Mouse (Mus musculus) frontal cortex, adult (tissue): ENCODE results near the gene Slc12a3.

Source experiments
- ATAC-seq: cut with Nextera tagmentation; 2 replicates; pipeline ENCODE4 v1.9.2; 2017; ENCODE audit warnings: mild to moderate bottlenecking, moderate library complexity, mixed read lengths; ENCODE audit not compliant: low TSS enrichment

Slc12a3 gene

DNA sequence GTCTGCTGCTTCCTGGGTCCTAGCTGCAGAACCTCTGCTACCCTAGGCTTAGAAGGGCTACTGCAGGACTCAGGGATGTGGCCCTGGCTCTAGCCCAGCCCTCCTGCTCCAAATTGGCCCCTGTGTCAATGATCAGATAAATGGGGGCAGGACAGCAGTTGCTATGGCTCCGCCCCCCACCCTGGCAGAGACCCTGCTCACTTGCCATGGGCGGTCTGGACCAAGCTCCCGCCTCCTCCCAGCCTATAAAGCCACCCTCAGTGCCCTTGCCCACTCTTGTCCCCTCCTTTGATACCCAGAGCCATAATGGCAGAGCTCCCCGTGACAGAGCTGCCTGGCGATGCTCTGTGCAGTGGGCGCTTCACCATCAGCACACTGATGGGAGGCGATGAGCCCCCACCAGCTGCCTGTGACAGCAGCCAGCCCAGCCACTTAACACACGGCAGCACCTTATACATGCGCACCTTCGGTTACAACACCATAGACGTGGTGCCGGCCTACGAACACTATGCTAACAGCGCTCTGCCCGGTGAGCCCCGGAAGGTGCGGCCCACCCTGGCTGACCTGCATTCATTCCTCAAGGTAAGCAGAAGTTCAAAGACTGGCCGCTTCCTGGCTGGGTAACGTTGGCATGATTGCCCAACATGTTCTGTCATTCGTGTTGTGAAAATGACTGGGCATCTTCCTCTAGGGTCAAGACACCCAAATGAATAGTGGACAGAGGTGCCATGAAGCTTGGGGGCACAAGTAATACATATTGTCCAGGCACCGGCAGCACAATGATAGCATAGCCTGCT lies at the start of gene Slc12a3:
Slc12a3 (plus strand) TSS at position 270 of the 797 bp plus-strand sequence.
- no peak for ATAC-seq

DNA sequence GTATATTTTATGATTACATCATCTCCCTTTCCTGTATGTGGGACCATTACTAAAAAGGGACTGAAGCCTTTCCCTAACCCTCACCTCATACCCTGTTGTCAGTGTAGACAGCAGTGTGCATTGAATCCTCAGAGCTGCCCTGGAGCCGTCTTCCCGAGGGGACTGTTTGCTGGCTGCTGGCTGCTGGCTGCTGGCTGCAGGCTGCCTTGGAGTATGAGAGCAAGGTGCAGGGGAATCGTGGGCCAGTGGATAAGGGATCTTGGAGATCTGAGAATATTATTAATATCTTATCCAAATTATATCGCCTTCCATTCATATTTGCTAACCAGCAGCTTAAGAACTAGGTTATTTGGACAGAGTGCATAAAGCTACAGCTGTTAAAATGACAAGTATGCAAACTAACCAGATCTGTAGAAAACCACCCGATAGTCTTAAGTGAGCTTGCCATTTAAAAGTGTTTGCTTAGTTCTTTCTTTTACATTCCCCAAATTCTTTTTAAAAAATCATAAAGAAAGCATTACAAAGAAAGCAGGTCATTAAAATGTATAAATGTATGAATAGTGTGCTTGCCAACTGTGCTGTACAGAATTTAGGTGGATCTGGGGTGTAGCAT lies 48.9 kb upstream of the Slc12a3 start:
- ATAC-seq: no peak

DNA sequence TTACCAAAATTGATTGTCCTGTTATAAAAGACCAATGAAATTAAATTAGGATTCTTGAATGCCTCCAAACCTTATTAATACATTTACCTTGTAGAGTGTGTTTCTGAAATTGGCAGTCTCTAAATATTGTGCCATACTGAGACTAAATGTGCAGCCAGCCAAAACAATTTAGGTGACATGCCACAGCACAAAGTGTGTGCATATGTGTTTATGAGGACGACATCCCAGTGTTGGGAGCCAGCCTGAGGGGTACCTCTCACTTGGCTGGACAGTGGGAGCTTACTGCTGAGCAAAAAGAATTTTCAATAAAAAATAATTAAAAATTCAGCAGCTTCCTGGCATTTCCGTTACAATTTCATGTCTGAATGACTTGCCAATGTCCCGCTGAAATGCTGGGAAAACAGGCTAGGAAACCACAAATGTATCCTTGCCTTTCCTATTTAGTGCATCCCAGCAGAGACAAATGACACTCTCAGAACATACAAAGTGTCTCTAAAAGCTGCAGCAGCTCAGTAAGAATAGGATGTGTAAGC lies 46.5 kb upstream of the Slc12a3 start:
- no peak for ATAC-seq

DNA sequence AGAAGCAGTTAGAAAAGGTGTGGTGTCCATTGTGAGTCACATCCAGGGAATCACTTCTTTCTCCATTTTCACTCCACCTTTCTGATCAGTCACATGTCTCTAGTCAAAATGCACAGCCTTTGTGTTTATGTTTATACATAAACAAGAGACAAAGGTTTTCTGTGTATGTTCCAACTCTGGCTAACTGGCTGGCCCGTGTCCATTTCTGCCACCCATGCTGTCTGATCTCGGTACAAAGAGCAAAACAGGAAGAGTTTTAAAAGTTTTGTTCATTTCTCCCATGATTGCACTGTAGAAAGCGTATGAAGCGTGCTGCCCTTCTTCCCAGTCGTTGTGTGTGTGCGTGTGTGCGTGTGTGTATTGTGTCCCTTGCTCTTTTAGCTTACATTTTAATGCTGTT lies 44.8 kb upstream of the Slc12a3 start:
- ATAC-seq: no peak

DNA sequence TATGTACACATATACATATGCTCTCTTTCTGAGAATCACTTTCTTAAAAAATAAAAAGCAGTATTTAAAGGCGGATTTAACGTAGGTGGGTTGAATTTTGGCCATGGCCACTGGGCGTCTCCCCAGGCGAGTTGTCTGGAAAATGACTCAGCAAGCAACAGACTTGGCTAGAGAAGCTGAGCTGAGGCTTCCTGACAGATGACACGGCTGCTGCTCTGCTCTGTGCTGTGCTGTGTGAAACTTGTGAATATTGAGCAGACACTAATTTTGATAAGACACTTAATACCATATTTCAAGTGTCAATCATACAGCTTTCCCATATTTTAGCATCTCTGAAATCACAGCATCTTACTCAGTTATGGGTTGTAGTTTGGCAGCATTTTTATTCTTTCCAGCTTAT lies 38.4 kb upstream of the Slc12a3 start:
- ATAC-seq: peak; percentile 76

DNA sequence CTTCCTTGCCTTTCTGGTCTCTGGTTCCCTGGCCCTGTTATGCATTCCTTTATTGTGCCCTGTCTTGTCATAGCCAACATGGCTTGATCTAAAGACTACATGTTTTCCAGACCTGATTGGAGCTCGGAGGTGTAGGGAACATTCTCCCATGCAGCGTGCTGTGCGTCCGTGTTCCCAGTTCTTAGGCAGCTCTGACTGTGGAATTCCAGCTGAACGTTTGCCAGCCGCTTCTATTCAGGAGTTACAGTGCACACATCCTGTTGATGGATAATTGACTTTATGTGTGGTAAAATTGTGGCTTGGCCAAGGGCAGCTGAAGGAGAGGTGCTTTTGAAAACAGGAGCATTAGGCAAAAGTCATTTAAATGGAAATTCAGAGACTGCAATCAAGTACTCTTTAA lies 36.9 kb upstream of the Slc12a3 start:
- 0 out of 2 replicates have a peak, but pooled peaks have one; percentile 8 for ATAC-seq

DNA sequence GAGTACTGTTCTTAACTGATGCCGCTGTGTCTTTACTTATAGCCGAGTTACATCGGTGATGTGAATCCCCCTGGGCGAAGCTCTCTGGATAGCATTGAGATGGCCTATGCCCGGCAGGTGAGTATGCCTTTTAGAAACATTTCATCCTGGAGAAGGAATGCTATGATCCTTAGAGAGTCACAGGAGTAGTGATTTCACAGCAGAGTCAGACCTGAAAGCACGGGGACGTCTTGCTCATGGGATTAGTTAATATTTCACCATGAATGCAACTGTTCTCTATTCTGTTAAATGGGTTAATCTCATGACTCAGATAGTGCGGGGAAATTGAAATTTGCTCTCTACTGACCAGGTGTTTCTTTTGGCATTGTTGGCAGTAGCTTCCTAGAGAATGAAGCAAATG lies 36.4 kb upstream of the Slc12a3 start:
- ATAC-seq: no peak

DNA sequence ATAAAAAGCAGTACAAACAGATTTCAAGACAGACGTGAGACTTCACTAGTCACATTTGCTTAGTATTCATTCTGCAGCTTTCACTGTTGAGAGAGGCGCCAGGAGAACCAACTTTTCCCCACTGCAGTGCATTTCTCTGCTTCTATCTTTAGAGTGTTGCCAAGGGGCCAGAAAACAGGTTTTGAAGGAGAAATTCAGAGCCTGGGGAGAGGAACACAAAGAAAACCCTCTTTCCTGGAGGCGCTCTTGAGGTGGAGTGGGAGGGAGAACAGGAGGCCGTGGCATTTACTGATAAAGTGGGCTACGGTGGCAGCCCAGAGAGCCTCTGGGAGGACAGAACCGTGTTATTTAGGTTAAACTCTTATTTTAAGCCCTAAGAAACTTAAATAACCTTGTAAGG lies 33.3 kb upstream of the Slc12a3 start:
- peak; percentile 60 for ATAC-seq

DNA sequence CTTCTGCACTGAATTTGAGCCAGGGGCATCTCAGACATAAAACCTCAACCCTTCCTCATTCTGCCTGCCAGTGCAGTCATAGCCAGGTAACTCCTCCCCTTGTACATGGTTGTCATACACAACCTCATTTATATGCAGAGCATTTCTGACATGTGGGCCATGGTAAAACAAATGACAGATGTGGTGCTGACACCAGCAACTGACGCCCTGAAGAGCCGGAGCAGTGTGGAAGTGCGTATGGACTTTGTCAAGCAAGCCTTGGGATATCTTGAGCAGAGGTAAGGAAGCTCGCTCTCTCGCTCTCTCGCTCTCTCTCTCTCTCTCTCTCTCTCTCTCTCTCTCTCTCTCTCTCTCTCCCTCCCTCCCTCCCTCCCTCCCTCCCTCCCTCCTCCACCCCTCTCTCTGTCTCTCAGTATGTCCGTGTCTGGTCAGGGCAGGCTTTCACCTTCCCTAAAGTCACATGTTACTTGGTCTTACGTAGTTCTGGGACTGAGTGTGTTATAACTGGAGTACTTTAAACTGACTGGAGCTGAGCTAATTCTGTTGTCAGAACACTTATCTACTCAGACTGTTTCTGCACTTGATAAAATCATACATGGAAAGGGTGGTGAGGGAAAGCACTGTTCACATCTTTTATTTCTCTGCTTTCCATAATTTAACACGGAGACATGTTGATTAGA lies 32.5 kb upstream of the Slc12a3 start:
- no peak for ATAC-seq

DNA sequence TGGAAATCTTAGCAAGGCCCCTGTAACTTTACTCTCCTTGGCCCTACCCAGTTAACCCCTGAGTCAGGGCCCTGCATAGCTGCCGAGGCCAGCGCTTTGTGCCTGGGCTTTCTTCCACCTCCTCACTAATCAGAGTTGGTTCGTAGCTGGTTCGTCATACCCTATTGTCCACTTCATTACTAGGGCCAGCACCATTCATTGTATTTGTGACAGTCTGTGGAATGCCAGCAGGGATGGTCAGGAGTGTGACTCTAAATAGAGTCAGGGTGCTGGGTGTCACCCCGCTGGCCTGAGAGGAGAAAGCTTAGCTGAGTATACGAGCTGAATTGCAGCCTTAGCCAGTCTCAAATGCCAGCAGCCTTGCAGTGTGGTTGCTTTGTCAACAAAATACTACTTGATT lies 31.9 kb upstream of the Slc12a3 start:
- ATAC-seq: no peak

DNA sequence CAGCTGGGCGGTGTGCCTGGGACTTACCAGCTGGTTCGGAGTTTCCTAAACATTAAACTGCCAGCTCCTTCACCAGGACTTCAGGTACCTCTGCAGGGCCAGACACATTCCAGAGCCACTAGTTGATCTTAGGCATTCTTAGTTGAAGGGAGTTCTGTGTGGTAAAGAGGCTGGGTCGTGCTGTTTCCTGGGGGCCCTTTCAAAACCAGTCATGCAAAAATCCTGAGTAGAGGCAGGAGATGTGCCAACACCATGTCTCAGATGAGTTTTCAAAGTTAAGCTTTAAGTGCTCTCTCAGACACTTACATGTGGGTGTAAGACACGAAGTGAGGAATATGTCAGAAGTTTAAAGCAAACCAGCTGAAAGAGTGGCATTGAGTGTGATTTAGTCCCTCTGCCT lies 28.2 kb upstream of the Slc12a3 start:
- ATAC-seq: no peak

DNA sequence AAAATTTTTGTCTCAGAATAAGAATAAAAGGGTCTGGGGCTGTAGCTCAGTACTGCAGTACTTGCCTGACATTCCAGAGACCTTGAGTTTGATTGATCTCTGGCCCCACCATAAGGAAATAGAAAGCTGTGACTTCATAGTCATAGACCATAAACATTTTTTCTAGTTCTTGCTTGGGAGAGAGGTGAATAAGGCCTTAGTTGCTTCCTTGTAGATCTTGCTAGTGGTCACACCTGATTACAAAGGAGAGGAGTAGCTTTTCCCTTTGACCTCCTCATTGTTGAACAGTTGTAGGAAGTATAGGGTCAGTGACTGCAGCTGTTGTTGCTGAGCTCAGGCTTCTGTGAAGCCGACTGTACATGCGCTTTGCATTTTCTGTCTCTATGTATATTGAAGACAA lies 24.6 kb upstream of the Slc12a3 start:
- ATAC-seq: no peak

DNA sequence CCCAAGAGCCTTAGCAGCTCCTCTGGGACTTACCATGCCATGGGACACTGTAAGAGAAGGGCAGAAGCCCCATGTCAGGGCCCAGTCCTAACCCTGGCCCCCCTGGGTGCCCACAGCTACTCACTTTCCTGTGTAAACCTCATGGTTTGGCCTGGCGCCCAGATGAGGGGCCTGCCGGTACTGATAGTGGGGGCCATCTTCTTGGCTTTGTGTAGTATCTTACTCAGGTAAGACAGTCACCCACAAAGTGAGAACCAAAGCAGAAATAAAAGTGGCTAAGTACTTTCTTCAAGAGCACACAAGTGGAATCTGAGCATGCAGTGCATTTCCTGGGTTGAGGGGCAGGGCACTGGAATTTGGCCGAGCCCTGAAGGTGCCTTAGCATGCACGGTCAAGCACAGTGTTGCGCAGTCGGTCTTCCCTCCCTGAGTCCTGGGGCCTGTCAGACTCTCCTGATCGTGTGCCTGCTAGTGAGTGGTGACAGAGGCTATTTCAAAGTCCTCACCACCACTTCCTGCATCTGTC lies 21.9 kb upstream of the Slc12a3 start:
- ATAC-seq: no peak

DNA sequence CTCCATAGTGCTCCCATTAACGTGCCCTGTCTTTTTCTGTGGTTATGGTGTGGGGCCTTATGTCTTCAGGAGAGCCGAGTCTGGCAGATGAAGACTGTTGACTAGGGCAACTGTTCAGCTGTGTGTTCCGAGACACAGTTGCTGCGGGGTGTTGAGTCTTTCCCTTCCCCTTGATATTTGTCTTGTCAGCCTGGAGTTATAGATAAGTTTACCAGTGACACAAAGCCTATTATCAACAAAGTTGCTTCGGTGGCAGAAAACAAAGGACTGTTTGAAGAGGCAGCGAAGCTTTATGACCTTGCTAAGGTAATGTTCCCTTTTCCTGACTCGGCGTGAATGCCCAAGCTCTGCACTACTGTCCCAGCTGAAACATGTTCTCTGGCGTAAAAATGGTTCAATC lies 21.3 kb upstream of the Slc12a3 start:
- ATAC-seq: no peak

DNA sequence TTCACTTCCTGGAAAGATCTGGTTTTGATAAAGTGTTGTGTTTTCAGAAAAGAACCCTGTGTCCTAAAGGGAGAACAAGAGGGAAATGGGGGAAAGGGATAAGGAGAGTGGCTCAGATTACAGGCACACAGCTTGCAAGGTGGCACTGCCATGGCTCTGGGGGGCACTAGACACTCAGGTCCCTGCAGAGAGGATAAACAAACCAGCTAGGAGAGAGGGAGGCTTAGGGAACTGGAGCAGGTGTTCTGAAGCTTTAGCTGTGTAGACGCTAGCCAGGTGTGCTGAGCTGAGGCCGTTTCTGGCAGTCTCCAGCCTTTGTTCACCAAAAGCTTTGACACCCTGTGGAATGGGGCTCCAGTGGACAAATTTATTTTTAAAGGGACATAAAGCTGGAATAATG lies 14.9 kb upstream of the Slc12a3 start:
- no peak for ATAC-seq

DNA sequence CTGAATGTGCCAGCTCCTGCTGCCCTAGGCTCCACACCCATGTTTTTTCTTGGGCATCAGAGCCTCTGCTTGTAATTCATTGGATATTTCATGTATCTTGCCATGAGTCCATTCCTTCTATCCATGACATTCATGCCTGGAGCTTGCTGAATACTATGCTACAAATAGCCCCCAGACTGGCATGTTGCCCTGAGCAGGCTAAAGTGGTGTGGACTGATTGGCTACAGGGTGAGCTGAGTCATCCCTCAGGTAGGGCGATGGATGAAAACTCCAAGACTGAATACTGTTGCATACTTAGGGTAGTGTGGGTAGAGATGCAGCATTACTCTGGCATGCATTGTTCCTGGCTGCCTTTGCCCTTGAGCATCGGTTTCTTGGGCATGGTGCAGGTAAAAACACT lies 11.8 kb upstream of the Slc12a3 start:
- ATAC-seq: no peak

DNA sequence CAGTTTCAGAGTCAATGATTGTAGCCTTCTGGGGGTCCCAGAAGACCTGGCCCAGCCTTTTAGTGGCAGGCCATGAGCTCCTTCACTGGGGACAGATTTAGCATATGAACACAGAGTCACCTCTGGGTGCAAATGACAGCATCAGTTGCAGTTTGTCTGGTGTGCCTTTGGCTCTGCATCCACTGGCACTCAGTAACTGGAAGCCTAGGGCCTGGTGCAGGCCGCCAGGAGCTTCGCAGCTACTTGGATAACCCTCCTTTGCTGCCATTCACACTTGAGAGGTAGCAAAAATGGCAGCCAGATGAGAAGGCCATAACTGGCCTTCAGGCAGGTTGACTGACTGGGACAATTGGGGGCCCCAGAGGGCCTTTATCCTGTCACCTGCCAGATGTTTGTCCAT lies 11.3 kb upstream of the Slc12a3 start:
- ATAC-seq: no peak

DNA sequence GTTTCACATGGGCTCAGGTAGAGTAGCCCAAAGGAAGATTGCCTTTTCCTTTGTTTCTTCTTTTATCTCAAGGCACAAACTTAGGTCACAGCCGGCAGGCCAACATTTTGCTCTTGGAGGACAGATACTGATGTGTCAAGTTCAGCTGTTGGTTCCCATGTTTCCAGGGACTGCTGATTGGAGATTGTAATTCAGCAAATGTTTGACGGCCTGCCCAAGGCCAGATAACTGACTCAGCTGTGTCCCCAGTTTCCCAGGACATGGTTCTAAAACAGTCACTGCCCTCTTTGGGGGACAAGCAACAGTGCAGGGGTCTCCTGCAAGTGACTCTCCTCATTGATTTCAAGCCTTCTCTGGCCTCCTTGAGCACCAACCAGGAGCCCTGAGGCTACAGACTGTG lies 9.0 kb upstream of the Slc12a3 start:
- no peak for ATAC-seq

DNA sequence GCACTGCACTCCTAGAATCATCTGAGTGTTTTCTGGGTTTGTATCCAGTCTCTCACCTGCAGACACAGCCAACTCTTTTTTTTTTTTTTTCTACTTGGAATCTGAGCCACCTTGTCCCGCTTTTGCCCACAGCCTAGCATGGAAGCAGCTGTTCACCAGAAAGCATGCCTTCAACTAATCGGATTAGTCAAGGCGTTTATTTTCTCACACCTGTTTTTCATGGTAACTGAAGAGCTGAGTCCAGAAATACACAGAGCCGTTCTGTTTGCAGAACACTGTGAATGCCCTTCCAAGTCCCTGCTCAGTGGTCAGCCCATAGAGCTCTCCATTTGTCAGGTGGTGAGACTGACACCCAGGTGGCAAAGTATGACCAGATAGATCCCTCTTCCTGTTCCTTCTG lies 6.9 kb upstream of the Slc12a3 start:
- no peak for ATAC-seq

DNA sequence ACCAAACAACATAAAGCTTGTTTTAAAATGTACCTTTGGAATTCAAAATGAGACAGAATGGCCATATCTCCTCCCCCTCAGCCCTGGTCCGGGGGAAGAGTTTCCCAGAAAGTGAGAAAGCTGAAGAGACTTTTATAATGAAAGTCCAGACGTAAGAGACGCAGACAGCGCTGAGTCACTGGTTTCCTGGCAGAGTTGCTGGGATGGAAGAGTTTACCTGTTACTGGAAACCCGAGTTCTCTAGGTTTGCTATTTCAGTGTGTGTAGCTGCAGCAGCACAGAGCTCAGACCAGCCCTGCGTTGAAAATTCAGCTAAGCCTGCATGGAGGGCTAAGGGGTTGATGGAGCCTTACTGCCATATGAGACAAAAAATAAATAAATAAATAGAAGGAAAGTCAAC lies 6.0 kb upstream of the Slc12a3 start:
- ATAC-seq: peak; percentile 60

DNA sequence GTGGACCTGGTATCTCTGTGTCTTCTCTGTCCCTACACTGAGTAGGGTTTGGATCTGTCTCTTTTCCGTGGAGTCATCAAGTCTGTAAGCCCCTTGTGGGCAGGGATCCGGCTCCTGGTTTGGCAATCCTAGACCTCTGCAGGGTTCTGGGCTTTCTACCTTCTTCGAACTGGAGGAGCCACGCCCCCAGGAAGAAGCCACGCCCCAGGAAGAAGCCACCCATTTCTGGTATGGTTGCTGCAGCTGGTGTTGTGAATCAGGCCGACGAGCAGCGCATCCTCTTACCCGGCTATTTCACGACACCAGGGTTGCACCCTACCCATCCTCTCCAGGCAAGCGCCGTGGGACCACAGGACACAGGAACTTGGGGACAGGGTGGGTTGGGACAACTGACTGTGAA lies 4.9 kb upstream of the Slc12a3 start:
- no peak for ATAC-seq

DNA sequence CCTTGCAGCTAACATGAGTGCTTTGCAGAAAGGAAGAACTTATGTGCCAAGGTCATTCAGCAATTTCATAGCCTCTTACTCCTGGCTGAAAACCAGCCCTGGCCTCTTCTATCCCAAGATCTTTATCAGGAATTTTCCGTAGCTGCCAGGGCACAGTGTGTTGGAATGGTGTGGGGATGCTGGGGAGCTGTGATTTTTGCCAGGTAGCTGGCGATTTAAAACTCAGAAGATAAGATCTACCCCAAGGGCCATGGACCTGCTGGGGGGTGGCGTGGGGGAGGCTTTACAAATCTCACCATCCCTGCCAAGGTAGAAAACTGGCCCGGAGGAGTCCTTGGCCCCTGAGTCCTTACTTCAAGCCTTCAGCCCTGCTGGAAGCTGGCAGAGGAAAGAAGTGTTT lies 3.0 kb upstream of the Slc12a3 start:
- ATAC-seq: no peak

DNA sequence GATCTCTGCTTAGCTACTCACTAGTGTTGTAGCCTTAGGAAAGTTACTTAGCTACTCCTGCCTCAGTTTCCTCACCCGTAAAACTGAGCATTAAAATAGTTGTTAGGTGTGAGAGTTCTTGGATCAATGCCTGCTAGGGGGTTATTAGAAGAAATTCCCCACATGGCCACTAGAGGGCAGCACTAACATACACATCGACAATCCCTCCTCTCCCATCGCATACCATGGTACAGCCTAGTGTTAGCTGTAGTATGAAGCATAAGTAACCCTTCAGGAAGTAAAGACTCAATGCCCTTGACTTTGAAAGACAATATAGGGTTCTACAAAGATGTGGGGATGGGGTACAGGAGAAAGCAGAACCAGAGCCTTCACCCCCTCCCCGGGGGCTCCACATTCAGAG lies 1.7 kb downstream of the Slc12a3 start:
- peak; percentile 53 for ATAC-seq
